Mouse (Mus musculus): ENCODE measurements around the gene Tmem234. TPM values are rescaled to one million over a fixed set of nuclear protein-coding genes. Genes with fewer than 3 reads are reported as not detected.

The Tmem234 gene
- total RNA-seq, 2 experiments from 2014 or later, result 99.9 to 102 TPM

DNA sequence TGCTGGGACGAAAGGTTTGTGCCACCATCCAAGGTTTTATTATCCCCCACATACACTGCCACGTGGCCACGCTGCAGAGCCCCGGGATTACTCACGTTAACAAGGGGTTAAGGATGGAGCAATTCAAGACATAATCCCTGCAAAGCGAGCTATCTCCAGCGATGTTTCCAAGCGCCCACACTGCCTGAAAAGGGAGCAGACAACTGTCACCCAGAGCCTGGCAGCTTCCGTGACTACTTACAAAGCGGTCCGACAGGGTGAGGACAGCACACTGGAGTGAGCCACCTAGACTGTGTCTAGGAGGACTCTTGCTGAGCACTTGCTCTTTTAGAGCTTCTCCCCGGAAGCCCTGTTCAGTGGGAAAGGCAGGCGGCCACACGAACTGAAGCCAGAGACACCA is 54.3 kb downstream of the Tmem234 start:
- DNase-seq, result no peak
- intact Hi-C loops (cut with DNase I), result no loop called here

DNA sequence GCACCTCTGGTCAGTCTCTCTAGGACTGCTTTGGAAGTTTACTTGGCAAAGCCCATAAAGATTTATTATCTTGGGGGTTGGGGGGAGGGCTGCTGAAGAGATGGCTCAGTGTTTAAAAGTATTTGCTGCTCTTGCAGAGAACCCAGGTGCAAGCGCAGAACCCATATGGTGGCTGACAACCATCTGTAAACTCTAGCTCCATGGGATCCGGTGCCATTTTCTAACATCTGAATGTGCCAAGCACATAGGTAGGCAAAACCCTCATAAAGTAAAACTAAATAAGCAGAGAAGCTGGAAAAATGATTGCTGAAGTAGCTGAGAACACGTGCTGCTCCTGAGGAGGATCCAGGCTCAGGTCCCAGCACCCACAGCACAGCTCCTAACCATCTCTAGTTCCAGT is 61.1 kb downstream of the Tmem234 start:
- intact Hi-C loops (cut with DNase I), result no loop called here
- no peak for DNase-seq

DNA sequence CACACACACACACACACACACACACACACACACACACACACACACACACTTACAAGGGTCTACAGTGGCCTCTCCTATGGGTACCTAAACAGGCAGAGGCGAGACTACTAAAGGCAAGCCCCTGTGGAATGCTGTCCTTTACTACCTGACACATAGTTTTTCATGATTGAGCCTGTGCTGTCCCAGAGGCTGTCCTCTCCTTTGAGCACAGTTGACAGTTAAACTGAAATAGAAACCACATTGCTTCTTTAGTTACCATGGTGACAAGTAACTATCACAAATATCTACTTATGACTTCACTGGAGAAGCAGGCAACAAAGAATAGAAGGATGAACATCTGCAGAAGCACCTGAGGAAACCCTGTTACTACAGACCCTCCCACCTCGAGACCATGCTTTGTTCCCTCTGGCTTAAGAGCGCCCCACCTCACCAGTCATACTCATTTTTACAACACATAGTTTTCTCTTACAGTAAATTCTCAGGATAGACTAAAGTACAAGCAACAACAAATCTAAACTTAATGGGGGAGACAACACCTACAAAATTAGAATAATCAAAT is 61.9 kb downstream of the Tmem234 start:
- intact Hi-C loops (cut with DNase I), result no loop called here
- DNase-seq, result no peak

DNA sequence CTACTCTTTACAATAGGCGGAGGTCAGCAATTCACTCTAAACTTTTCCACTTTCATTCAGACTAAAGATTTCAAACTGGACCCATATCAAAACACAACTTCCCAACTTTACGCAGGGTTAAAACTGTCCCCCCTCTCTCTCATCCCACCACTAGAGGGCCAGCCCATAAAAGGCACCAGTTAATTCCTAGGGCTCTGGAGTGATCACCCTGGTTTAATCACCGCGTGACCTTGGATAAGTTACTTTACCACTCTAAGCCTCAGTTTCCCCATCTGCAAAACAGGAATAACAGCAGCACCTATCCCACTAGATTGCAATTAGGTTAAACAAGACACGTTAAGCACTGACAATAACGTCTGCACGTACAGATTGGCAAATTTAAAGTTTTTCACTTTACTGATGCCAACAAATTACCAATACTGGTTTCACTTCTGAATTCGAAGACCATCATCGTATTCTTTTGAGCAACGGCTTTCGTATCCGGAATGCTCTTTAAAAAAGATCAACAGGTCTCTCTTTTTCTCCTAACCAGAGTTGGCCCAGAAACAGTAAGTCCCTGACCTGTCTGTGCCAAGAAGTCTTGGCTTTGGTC is 71.1 kb downstream of the Tmem234 start:
- peak; percentile 42 for DNase-seq

DNA sequence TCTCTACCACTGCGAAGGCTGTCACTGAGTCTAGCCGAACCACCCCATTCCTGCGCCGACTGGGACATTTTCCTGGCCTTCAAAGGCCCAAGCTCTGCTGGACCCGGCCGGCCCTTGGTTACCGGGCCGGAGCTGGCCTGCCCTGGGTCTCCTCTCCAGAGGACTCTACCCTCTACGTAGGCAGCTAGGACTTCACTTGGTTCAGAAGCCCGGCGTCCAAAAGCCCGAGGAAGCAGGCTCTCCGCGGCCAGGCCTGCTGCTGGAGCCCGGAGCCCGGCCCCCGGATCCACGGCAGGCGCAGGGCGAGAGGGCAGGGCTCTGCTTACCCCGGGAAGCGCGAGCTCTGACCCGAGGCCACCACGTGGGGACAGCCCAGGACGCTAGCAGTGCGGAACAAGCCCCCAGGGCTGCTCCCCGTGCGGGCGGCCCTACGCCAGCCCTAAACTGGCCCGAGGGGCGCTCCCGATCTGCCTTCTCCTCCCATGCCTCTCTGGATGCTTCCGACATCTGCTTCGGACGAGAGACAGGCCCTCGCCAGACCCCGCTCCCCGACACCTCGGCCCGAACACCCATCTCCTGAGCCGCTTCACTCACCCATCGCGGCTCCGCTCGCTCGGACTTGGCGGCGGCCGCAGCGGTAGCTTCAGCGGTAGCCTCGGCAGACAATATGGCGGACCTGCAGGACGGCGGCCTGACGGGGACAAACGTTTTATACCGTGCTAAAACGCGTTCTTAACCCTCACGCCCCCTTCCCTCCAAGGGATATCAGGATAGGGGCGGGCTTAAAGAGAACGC is 71.8 kb downstream of the Tmem234 start, which contains the start of gene Kpna6:
Gene Kpna6, minus strand, starts transcription at position 685 of the 795 bp plus-strand sequence.
- intact Hi-C loops (cut with DNase I), result no loop called here
- peak; percentile 91 for DNase-seq

More for the DNA sequence above, 71.1 kb downstream of the Tmem234 start:
- intact Hi-C loops (cut with DNase I), result no loop called here

DNA sequence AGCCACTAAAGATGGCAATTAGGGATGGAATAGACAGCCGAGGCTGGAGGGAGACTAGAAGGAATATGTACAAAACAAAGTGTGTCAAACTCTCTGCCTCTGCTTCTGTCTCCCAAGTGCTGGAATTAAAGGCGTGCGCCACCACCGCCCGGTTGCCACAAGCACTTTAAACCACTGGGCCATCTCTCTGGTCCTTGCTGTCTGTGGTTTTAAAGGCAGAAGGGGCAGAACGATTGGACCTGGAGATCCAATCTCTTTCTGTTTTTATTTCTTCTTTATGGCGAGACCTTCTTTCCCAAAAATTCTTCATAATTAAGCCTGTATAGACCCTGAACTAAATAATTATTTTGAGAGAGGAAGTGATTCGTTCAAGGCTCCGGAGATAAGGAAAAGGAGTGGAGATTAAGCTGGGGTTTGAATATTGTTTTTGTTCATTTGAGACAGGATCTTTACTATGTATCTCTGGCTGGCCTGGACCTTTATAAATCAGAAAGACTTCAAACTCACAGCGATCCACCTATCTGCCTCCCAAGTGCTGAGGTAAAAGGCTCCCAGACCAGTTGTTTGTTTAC is 72.5 kb downstream of the Tmem234 start:
- intact Hi-C loops (cut with DNase I), result no loop called here
- no peak for DNase-seq

Small RNA genes lying within 50 kb of the gene (microRNA-seq; reads per million reads assigned to microRNA genes)
- not detected for gene Mir8119

Other genes starting within 250 kb of the Tmem234 start
- 10 to 100 TPM in 1 of 2 experiments, 1 to 10 TPM in 1; 9.8 to 11.3 TPM for gene Zbtb8a, start 222.6 kb upstream of the Tmem234 start, total RNA-seq (2021)
- 1 to 10 TPM; 6.3 to 6.6 TPM for gene Zbtb8b, start 159.8 kb upstream of the Tmem234 start, total RNA-seq (2021)
- gene Bsdc1, start 139.1 kb upstream of the Tmem234 start, total RNA-seq (2021), result 10 to 100 TPM; 38.5 to 40.7 TPM
- 1 to 10 TPM; 1.0 TPM for gene Tssk3, start 109.6 kb upstream of the Tmem234 start, total RNA-seq (2021)
- not detected for gene Fam229a, start 109.5 kb upstream of the Tmem234 start, total RNA-seq (2021)
- gene Marcksl1, start 87.1 kb upstream of the Tmem234 start, total RNA-seq (2021), result 1,000 to 10,000 TPM; 1,277 to 1,311 TPM
- gene Hdac1, start 58.0 kb upstream of the Tmem234 start, total RNA-seq (2021), result 10 to 100 TPM; 39.8 to 43.5 TPM
- gene Lck, start 27.0 kb upstream of the Tmem234 start, total RNA-seq (2021), result 10 to 100 TPM; 14.1 to 15.2 TPM
- not detected for gene Fam167b, start 22.1 kb upstream of the Tmem234 start, total RNA-seq (2021)
- 100 to 1,000 TPM; 137 to 143 TPM for gene Eif3i, start within 50 bp of the Tmem234 start, total RNA-seq (2021)
- gene Dcdc2b, start 13.6 kb downstream of the Tmem234 start, total RNA-seq (2021), result 1 to 10 TPM; 3.4 to 4.0 TPM
- gene Iqcc, start 18.4 kb downstream of the Tmem234 start, total RNA-seq (2021), result 10 to 100 TPM; 26.1 to 28.8 TPM
- gene Ccdc28b, start 23.3 kb downstream of the Tmem234 start, total RNA-seq (2021), result 100 to 1,000 TPM; 125 to 131 TPM
- 10 to 100 TPM; 39.7 to 44.7 TPM for gene Txlna, start 40.4 kb downstream of the Tmem234 start, total RNA-seq (2021)
- 10 to 100 TPM; 78.3 to 83.0 TPM for gene Kpna6, start 72.1 kb downstream of the Tmem234 start, total RNA-seq (2021)
- 10 to 100 TPM; 21.5 to 22.3 TPM for gene Tmem39b, start 96.2 kb downstream of the Tmem234 start, total RNA-seq (2021)
- gene Khdrbs1, start 141.6 kb downstream of the Tmem234 start, total RNA-seq (2021), result 100 to 1,000 TPM; 164 to 166 TPM
- 100 to 1,000 TPM; 133 to 141 TPM for gene Ptp4a2, start 210.6 kb downstream of the Tmem234 start, total RNA-seq (2021)

Measured in left cerebral cortex, postnatal 4 days (tissue).